Mouse (Mus musculus) spleen, adult 12 weeks (tissue): ENCODE data around the gene Fam131b.

ENCODE experiments used
- DNase-seq: peaks from one replicate; pipeline ENCODE4 v3.0.0; 2022; ENCODE audit warnings: low spot score

Fam131b gene

GRCm38 (mm10) chr6:42355794-42356600 lies 31.6 kb upstream of the Fam131b start:
- no peak for DNase-seq

GRCm38 (mm10) chr6:42355366-42355765 lies 30.9 kb upstream of the Fam131b start:
- no peak for DNase-seq

- no peak for DNase-seq
Observed at GRCm38 (mm10) chr6:42354076-42355019, 29.9 kb upstream of the Fam131b start.

GRCm38 (mm10) chr6:42353180-42353579 lies 28.7 kb upstream of the Fam131b start:
- no peak for DNase-seq

- DNase-seq, result no peak
Observed at GRCm38 (mm10) chr6:42352486-42352846, 28.0 kb upstream of the Fam131b start.

GRCm38 (mm10) chr6:42351776-42352485 lies 27.5 kb upstream of the Fam131b start:
- DNase-seq, result no peak

- no peak for DNase-seq
Observed at GRCm38 (mm10) chr6:42350968-42351775, 26.7 kb upstream of the Fam131b start.

- no peak for DNase-seq
Observed at GRCm38 (mm10) chr6:42350021-42350967, 25.9 kb upstream of the Fam131b start.

GRCm38 (mm10) chr6:42349426-42350020 lies 25.1 kb upstream of the Fam131b start, which contains the start of gene Zyx:
Zyx (plus strand) TSS chr6:42349630.
- peak; percentile 62 for DNase-seq

- DNase-seq, result peak; percentile 33
Observed at GRCm38 (mm10) chr6:42349006-42349425, 24.6 kb upstream of the Fam131b start.

GRCm38 (mm10) chr6:42348281-42349005 lies 24.0 kb upstream of the Fam131b start:
- DNase-seq, result no peak

GRCm38 (mm10) chr6:42344255-42344654 lies 19.8 kb upstream of the Fam131b start:
- DNase-seq, result no peak

- no peak for DNase-seq
Observed at GRCm38 (mm10) chr6:42343361-42344120, 19.1 kb upstream of the Fam131b start.

GRCm38 (mm10) chr6:42342171-42342570 lies 17.7 kb upstream of the Fam131b start:
- DNase-seq, result no peak

- DNase-seq, result no peak
Observed at GRCm38 (mm10) chr6:42339981-42340380, 15.5 kb upstream of the Fam131b start.

- no peak for DNase-seq
Observed at GRCm38 (mm10) chr6:42339189-42339588, 14.7 kb upstream of the Fam131b start.

GRCm38 (mm10) chr6:42330946-42331345 lies 6.5 kb upstream of the Fam131b start:
- no peak for DNase-seq

- no peak for DNase-seq
Observed at GRCm38 (mm10) chr6:42330216-42330615, 5.8 kb upstream of the Fam131b start.
